Mouse (Mus musculus) lung, postnatal 36 days (tissue): Measurements from ENCODE around the gene Vwf.
A peak's percentile ranks its signal among the peaks of the same experiment; 100 is the strongest.

Source experiments
- DNase-seq: peaks from one replicate; pipeline ENCODE4 v3.0.0; 2022; ENCODE audit warnings: mixed read lengths

Vwf gene

DNA sequence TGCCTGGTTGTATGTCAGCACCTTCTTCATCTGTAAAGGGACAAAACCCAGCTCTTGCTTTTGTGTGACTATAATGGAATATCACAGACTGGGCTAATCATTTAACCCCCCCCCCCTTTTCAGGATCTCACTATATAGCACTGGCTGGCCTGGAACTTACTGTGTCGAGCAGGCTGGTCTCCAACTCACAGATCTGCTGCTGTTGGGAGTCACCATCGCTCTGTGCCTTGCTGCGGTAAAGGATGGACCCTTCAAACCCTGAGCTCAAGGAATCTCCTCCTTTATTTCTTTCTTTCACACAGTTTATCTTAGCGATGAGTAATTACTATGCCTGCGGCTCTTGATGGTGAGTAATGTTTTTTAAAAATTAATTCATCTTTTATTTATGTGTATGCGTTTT lies at the start of gene Vwf:
Vwf (plus strand) TSS at position 301 of the 400 bp plus-strand sequence.
- DNase-seq: no peak

DNA sequence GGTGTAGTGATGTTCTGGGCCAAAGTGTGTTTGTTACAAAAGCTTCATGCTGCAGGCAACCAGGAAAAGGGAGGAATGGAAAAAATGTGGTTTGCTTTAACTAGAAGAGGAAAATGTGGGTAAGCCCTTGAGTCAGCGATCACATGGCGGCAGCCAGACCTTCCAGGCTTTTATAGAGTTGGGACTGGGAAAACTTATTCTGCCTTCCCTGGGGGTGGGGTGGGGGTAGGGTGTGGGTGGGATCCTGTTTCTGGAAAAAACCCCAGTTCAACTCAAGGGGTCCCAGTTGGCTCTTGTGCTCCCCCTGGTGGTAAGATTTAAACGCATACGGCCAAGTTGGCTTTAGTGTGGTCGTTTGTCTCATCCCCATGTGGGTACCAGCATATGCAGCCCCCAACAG lies 48.5 kb upstream of the Vwf start:
- peak; percentile 51 for DNase-seq

DNA sequence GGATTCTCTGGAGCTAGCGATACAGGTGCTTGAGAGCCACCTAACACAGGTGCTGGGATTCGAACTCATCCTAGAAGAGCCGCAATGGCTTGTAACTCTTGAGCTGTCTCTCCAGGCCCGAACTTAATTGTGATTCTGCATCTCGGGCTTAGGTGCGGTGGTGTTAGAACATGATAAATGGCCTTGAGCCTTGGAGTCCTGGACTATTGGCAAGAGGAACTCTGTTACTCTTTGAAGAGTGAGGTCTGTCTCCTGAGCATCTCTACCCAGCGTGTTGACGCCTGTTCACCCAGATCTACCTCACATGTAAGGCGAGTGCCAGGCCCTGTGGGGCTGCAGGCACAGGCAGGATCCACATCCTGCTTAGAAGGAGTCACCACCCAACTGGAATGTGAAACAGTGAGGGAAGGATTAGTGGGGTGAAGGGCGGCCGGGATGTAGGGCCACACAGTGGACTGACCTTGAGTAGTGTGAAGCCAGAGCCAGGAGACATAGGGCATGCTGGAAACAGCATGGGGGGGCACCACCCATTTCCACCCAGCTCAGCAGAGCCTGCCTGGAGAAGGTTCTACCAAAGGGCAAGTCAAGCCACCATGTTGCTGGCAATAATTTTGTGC lies 43.3 kb upstream of the Vwf start:
- DNase-seq: no peak

DNA sequence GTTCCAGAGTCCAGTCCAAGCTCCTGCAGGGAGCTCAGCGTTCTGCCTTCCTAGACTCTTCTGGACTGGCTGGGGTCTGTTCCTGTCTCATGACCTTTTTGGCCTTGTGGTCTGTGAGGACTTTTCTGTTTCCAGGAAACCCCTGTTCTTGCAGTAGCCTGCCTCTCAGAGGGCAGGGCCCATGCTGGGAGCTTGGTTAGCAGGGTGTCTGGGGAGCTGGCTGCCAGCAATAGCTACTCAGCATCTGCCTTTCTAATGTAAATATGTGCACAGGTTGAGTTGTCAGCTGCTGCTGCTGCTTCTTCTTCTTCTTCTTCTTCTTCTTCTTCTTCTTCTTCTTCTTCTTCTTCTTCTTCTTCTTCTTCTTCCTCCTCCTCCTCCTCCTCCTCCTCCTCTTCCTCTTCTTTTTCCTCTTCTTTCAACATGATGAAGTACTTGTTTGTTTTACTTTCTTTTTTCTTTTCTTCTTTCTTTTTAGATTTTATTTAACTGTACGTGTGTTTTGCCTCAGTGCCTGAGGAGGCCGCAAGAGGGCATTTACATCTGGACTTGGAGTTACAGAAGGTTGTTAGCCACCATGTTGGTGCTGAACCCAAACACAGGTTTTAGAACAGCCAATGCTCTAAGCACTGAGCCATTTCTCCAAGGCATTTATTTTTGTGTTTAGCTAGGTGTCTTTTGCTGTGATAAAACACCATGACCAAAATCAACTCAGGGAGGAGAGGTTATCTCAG lies 41.8 kb upstream of the Vwf start:
- DNase-seq: no peak

DNA sequence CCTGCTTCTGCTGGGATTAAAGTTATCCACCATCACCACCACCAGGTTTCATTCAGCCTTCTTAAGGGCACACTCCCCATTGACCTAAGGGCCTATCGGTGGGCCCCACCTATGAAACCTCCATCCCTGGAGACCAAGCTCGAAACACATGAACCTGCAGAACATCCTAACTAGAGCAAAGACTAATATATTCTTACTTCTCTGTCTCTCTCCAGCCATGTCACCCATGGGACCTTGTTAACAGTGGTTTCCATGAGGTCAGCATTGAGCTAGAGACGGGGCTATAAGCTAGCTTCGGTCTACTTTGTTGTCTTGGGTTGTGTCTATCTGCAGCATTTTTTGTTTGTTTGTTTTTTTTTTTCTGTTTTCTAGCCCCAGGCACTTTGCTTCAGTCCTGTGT lies 40.1 kb upstream of the Vwf start:
- no peak for DNase-seq

DNA sequence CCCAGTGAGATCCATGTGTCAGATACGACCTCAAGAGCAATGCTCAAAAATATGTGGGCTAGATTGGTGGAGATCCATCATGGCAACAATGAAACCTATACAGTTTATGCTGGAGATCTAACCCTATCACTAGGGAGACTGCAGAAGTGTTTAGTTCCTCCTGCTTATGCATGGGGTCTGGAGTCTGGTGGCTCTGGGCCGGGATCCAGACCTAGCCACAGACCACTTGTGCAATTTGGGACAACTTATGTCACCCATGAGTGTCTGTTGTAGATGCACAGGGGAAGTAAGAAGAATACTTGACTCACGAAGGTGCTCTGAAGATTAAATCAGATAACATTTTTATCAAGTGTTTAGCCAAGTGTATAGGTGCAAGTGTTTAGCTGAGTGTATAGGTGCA lies 36.8 kb upstream of the Vwf start:
- DNase-seq: no peak

DNA sequence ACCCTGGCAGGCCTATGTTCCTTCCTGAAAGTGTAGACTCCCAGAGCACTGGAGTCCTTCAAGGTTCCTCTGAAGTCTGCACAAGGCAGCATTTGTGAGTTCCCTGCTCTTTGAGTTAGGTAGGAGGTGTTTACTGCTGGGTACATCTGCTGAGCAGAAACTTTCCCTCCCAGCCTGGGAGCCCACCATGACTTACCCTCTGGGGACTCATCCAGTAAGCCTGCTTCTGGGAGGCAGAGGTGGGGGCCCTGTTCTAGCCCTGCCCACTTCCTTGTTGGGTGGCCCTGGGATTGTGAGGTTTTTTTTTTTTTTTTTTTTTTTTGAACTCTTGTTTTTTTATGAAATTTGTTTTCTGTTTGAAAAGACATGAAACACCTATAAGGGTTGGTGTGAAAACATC lies 35.9 kb upstream of the Vwf start:
- no peak for DNase-seq

DNA sequence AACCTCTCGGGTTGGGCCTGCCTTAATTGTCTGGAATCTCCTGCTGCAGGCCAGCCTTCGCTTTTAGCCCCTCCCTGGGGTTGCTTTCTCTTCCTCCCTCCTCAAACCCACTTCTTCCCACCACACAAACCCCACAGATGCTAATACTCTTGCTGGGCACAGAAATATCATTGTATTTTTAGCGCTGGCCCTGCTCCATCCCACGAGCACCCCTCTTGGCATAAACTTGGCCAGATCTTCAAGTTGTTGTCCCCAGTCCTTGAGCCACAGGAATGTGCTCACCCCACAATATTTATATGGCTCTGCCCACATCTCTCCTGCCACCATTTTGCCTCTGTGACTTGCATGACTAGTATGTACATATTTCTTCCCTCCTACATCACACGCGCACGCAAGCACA lies 35.4 kb upstream of the Vwf start:
- no peak for DNase-seq

DNA sequence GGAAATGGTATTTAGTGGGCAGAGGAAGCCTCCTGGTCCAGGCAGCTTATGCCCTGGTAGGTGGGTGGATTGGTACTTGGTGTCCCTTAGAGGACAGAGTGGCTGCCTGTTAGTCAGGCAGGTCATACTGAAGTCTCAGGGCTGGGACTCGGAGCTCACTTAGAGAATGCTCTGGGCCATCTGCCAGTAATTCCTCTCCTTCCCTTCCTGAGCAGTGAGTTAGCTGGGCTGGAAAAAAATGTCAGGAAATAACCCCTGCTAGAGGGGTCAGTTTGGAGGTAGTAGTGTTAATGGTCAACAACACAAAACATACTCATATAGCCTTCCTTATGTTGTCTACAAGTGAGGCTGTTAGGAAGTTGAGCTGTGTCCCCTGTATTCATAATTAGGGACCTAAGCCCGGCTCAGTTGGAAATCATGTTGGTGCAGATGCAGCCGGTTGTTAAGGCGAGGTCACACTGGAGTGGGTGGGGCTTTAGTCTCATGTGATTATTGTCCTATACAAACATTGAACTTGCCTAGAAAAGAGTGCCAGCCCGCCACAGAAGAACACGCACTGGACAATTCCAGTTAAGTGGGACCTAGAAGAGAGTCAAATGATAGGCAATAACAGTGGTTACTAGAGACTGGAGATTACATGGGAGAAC lies 33.5 kb upstream of the Vwf start:
- DNase-seq: peak; percentile 72

DNA sequence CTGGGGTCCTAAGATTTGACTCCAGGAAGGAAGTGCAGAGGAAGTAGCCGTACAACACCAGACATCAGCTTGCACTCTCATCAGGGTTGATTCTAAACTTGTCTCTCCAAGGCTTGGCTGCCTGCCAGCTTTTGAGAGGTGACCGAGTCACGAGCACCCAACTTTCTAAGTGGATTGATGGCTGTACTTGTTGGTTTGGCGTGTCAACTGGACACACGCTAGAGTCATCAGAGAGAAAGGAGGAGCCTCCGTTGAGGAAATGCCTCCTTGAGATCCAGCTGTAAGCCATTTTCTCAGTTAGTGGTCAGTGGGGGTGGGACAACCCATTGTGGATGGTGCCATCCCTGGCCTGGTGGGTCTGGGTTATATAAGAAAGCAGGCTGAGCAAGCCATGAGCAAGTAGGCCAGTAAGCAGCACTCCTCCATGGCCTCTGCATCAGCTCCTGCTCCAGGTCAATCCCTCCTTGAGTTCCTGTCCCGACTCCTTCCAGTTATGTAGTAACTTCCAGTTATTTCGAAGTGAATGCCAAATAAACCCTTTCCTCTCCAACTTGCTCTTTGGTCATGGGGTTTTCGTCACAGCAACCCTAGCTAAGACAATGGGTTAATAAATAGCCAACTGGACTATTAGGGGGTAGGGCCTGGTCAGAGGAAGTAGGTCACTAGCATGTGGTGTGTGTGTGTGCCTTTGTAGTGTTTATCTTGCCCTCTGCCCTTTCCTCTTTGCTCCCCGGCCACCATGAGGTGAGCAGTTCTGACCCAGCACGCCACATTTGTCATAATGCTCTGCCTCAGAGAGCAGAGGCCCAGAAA lies 30.9 kb upstream of the Vwf start:
- peak; percentile 69 for DNase-seq

DNA sequence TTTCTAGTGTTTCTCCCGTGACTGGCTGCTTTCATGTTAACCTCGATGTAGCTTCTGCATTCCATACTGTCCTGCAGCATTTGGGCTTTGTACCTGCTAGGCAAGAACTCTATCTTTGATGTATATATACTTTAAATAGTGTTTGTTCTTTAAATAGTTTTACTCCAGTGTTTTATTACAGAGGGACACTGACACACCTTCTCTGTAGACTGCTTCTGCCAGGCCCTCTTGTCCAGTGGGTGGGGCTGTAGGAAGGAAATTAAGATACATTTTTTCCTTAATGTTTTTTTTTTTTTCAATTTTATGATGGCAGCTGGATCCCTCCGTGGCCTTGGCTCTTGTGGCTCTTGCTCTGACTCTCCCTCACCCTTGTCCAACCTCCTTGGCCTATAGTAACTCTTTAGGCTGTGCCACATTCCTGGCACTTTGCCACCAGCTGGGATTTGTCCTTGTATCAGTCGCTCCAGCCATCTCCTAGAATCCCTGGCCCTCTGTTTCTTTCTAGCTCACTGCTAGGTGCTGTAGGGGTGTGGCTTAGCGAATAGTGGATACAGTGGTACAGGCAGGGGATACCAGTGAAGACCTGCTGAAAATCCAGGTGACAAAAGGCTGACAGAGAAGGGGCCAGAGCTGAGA lies 24.9 kb upstream of the Vwf start:
- no peak for DNase-seq

DNA sequence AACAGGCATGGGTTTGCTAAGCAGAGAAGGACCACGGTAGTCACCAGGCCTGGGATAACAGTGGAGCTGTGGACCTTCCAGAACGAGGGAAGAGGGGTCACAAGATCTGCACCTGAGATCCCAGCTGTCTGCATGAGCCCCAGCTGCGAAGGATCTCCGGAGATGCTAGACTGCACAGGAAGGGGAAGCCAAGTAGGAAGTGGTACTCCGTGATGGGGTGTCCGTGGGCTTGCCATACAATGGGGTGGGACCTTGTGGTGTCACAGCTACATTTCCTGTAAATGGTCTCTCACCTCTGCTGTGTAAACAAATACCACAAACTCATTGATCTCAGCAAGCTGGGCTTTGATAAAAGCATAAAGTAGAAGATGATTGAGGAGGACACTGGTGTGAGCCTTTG lies 22.5 kb upstream of the Vwf start:
- DNase-seq: no peak

DNA sequence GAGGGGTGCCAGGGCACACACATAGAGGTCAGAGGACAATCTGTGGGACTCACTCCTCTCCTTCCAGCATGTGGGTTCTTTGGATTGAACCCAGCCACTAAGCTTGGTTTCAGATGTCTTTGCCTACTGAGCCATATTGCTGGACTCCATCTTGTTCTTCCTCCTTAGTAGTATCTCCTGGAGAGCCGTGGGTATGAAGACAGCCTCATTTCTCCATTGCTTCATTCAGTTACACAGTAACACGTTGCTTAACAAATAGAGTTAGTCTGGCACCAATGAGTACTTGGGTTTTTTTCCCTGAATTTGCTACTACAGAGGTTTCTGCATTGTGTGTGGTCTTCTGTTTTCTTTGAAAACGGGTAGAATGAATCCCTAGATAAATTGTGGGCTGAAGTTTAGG lies 20.5 kb upstream of the Vwf start:
- no peak for DNase-seq

DNA sequence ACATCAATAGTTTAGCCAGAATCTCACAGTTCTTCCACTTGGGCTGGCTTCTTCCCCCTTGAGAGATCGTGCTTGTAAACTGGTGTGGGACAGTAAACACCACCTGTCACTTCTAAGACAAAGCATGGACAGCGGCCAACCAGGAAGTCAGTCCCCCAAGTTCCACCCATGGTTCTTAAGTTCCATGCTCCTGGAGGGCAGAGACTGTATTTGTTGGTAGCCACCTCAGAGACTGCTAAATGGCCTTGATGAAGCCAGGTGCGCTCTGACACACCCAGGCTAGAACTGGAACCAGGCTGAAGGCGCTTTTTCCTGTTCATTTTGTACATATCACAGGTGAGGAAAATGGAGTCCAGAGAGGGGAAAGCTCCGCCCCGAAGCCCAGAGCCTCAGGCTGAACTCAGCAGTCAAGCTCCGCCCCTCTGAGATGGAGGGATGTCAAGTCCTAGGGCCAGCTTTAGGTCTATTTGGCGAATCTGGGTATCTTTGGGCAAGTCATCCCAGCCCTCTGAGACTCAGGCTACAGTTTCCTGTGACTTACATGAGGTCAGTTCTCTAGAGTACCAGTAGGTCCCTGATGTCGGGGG lies 17.9 kb upstream of the Vwf start:
- no peak for DNase-seq

DNA sequence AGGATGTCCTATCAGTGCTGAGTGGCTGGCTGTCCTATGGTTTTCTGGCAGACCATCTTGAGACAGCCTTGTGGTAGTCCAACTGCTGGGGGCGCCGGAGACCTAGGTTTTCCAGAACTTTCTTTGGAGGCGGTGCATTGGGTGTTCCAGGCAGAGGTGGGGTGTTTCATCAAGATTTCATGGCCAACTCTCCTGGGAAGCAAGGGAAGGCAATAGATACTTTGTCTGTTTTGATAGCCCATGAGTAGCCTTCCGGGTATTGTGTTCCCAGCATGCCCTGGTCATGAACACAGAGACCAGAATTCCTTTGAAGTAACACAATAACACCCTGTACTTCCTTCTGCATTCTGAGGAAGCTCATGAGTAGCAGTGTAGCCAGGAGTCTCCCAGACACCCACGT lies 17.1 kb upstream of the Vwf start:
- DNase-seq: peak; percentile 78

DNA sequence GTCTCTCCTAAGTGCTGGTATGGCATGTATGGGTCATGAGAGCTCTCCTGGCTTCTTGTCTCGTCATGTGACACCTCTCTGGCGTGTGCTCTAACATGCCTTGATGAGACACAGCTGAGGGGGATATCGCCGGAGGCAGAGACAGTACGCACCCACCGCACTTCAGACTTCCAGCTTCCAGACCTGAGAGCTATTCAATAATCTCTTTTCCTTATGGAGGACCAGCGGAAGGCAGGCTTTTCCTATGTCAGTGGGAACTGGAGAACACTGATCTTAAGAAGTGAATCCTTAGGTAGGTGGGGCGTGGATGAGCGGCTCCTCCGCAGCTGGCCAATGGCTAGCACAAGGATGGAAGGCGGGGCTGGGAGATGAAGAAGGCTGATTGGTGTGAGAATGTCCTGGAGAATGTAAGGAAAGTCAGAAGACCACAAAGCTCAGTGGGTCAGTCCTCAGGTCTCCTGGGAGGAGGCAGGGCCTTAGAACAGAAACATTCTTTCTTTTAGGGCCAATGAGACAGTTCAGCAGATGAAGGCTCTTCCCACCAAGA lies 13.4 kb upstream of the Vwf start:
- peak; percentile 26 for DNase-seq

DNA sequence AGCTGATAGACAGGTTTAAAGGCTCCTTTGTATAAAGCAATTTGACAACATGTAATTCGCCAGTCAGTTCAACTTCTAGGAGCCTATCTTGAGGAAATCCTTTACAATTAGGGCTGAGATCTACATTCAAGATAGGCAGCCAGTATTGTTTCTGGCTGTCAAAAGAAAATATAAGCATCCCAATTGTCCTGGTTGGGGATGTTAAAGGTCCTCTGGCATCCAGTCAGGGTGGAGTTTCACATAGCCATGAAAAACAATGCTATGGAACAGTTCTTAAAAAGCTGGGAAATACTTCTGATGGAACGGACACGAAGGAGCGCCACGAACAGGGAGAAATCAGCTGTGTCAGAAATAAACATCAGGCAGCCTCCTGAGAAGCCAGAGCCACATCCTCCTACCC lies 11.6 kb upstream of the Vwf start:
- DNase-seq: no peak

DNA sequence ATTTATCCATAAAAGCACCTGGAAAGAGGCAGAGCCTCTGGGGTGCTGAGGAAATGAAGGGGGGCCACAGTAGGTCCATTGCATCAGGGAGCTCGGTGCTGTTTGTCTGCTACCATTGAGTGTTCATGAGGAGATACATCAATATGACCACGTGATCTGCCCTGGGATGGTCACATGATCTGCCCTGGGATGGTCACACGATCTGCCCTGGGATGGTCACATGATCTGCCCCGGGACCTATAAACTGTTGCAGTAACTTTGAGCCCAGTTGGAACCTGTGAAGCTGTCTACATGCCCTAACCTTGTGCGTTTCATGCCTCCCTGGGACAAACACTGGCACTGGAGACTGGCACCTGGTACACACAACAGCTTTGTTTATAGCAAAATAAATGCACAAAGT lies 8.1 kb upstream of the Vwf start:
- peak; percentile 26 for DNase-seq

DNA sequence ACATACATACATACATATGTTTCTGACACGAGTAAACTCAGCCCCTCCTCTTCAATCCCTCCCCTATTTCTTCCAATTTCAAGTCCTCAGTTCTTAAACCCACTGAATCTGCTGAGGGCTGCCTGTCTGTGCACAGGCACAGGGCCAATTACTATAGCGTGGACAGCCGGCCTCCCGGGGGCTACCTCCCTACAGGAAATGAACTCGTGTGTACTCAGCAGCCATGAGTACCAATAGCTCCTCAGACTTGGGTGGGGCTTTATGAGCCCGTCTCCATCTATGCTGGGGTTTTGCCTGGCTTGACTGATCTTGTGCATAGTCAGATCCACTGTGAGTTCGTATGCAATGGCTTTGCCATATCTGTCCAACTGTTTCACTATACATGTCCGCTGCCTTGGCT lies 7.2 kb upstream of the Vwf start:
- DNase-seq: no peak

DNA sequence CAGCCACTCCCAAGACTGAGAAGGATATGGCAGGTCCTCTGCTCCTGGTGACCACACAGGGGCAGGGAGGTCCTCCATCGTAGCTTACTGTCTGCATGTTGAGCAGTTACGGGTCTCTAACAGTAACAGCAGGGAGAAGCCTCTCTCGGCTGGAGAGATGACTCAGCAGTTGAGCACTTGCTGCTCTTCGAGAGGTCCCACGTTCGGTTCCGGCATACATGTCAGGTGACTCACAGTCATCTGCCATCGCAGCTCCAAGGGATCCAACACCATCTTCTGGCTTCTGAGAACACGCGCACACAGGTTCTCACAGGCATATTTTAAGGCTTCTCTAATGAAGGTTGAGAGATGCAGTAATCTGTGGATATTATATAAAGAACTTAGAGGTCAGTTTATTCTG lies 6.4 kb upstream of the Vwf start:
- DNase-seq: no peak

DNA sequence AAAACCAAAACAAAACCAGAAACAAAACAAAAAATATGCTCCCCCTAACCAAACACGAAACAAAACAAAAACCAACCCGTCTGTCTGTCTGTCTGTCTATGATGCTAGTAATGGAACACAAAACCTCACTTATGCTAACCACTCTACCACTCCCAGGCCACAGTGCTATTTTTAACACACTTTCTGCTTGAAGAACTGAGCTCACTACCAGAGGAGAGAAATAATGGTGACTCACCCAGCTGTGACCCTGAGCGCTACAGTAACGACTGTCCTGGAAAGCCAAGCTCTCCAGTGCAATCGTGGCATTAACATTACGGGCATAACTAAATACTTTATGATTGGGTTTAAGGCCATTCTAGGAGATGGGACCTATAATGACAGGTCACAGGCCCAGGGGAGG lies 5.7 kb upstream of the Vwf start:
- no peak for DNase-seq

DNA sequence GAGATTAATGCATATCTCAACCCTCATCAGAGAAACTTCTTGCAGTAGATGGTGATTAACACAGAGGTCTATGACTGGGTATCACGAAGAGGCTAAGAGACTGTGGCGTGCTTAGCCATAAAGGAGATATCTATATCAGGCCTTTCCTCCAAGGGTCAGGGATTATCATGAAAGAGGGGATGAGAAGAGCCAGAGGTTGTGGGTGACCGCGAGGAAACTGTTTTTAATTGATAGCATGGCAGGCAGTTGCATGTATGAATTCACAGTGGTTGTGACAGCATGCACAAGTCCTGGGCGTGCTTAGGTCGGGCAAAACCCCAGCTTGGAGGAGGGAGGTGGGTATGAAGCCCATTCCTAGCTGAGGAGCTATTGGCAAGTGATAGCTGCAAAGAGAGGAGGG lies 5.3 kb upstream of the Vwf start:
- no peak for DNase-seq
